Mouse (Mus musculus) lung, embryonic 14.5 days (tissue): ENCODE data around the gene Ankrd36. TPM values are rescaled to one million over a fixed set of nuclear protein-coding genes. Genes with fewer than 3 reads are reported as not detected.
A peak's percentile ranks its signal among the peaks of the same experiment; 100 is the strongest.

Source experiments
- ATAC-seq: fragments of 200-750 bp; cut with Nextera tagmentation; 2 replicates; pipeline ENCODE4 v1.8.0; 2017; ENCODE audit warnings: mild to moderate bottlenecking, moderate TSS enrichment, moderate library complexity; ENCODE audit not compliant: insufficient read depth
- DNase-seq: peaks from one replicate; pipeline ENCODE4 v3.0.0-alpha.2; 2015
- H3K27ac ChIP-seq: fragments of 300-500 bp; sonication (generic); 2 replicates; pipeline ENCODE4 v1.5.1; 2014; ENCODE audit warnings: low read depth, mild to moderate bottlenecking, moderate library complexity
- H3K27me3 ChIP-seq: fragments of 300-500 bp; sonication (generic); 2 replicates; pipeline ENCODE4 v1.6.1; 2014; ENCODE audit warnings: low read length, control low read depth; ENCODE audit not compliant: insufficient read depth
- H3K36me3 ChIP-seq: fragments of 300-500 bp; sonication (generic); 2 replicates; pipeline ENCODE4 v1.6.1; 2014; ENCODE audit warnings: control low read depth; ENCODE audit not compliant: insufficient read depth
- H3K4me1 ChIP-seq: fragments of 300-500 bp; sonication (generic); 2 replicates; pipeline ENCODE4 v1.6.1; 2014; ENCODE audit warnings: antibody characterized with exemption, control low read depth; ENCODE audit not compliant: insufficient read depth
- H3K4me2 ChIP-seq: fragments of 300-500 bp; sonication (generic); 2 replicates; pipeline ENCODE4 v1.6.1; 2014; ENCODE audit warnings: mild to moderate bottlenecking
- H3K4me3 ChIP-seq: fragments of 300-500 bp; sonication (generic); 2 replicates; pipeline ENCODE4 v1.5.1; 2014; ENCODE audit warnings: low read depth, low read length
- H3K9ac ChIP-seq: fragments of 300-500 bp; sonication (generic); 2 replicates; pipeline ENCODE4 v1.6.1; 2014
- H3K9me3 ChIP-seq: fragments of 300-500 bp; sonication (generic); 2 replicates; pipeline ENCODE4 v1.6.1; 2016; ENCODE audit warnings: low read depth, low read length, control low read depth
- CTCF ChIP-seq: IDR thresholded peaks from 2 replicates; pipeline ENCODE4 v1.5.1; 2016; ENCODE audit warnings: antibody characterized with exemption, low read depth
- WGBS: fragments of 180-500 bp; shearing (Covaris S2); extraction: QIAGEN DNeasy Blood & Tissue Kit; methylation state at CpG from one replicate; pipeline ENCODE4 v1.1.7; 2014; 5-methylcytosine and 5-hydroxymethylcytosine counted together
- polyA plus RNA-seq: library from polyadenylated mRNA; unstranded; fragments of >200 nt; fragmentation: Nextera tagmentation; extraction: Ambion mirVana; gene quantifications from 2 replicates; pipeline ENCODE4 v1.2.1, GENCODE M21; 2014

Gene Ankrd36
- polyA plus RNA-seq, 1 experiment from 2014 or later: not detected

DNA sequence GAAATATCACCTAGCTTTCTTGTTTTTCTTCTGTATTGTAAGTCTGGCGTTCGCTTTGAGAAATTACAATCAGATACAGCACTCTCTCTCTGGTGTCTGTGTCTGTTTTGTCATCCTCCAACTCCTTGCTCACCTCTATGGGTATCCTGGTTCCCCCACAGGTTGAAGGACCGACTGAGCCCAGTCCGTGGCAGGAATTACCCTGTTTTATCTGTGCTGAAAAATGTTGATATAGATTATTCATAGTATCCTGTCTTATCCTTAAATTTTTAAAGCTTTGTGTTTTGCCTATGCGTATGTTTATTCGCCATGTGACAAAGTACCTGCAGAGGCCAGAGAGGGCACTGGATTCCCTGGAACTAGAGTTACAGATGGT lies 133.5 kb downstream of the Ankrd36 start:
- no peak for DNase-seq
- peaks cover 23% of the 10 kb centered on the region for H3K36me3 ChIP-seq
- no peaks in the 10 kb centered on the region for H3K27me3 ChIP-seq
- WGBS: 89% methylated on average over 6 of the region's 6 CpGs
- ATAC-seq: no peak
- no peak overlapping the region for H3K27ac ChIP-seq
- no peak for TF ChIP-seq CTCF
- no peak overlapping the region for H3K4me3 ChIP-seq
- H3K9ac ChIP-seq: no peak overlapping the region
- no peaks in the 10 kb centered on the region for H3K4me1 ChIP-seq
- H3K4me2 ChIP-seq: no peak overlapping the region
- H3K9me3 ChIP-seq: no peaks in the 10 kb centered on the region

DNA sequence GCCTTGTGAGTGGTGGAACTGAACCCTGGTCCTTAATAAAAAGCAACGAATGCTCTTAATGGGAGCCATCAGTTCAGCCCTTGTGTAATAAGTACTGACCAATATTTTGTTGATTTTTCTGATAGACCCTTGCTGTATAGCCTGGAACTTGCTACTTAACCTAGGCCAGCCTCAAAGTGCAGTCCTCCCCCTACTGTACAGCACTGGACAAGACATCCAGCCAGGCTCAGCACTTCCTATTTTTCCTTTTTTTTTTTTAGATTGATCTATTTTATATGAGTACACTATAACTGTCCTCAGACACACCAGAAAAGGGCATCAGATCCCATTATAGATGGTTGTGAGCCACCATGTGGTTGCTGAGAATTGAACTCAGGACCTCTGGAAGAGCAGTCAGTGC lies 133.9 kb downstream of the Ankrd36 start:
- no peak for ATAC-seq
- WGBS: 77% methylated on average over 1 of the region's 1 CpGs
- DNase-seq: no peak
- Histone ChIP-seq H3K9ac (no peak overlapping the region), H3K27ac (no peak overlapping the region), H3K4me3 (no peak overlapping the region), H3K4me2 (no peak overlapping the region), H3K36me3 (peaks cover 23% of the 10 kb centered on the region), H3K9me3 (no peaks in the 10 kb centered on the region), H3K4me1 (no peaks in the 10 kb centered on the region), H3K27me3 (no peaks in the 10 kb centered on the region)
- TF ChIP-seq CTCF: no peak

DNA sequence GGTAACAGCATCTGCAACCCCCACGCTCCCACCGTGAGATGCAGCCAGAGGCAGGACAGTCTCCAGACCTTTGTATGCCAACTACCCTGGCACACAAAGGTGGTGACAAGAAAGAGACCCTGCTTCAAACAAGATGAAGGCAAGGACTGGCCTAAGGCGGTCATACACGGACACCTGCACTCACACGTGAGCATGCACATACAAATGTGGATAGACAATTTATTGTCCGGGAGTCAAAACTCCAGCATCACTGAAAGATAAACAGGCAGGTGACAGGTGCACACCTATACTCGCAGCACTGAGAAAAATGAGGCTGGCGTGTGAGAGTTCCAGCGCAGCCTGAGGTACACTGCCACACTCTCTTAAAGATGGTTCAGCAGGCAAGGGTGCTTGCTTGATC lies 136.5 kb downstream of the Ankrd36 start:
- Histone ChIP-seq H3K4me3 (peak overlapping the region; percentile 97; the same call in 1 of the 2 replicates), H3K36me3 (peaks cover 23% of the 10 kb centered on the region), H3K9me3 (no peaks in the 10 kb centered on the region), H3K27ac (no peak overlapping the region), H3K4me2 (peak overlapping the region; percentile 89), H3K4me1 (no peaks in the 10 kb centered on the region), H3K27me3 (no peaks in the 10 kb centered on the region), H3K9ac (no peak overlapping the region; the same call in 1 of the 2 replicates)
- no peak for TF ChIP-seq CTCF
- ATAC-seq: no peak
- 92% methylated on average over 9 of the region's 9 CpGs for WGBS
- DNase-seq: no peak

- Histone ChIP-seq H3K36me3 (peaks cover 23% of the 10 kb centered on the region), H3K27me3 (no peaks in the 10 kb centered on the region), H3K4me3 (peak overlapping the region; percentile 97), H3K27ac (peak overlapping the region; percentile 72; the same call in 1 of the 2 replicates), H3K4me2 (peak overlapping the region; percentile 89), H3K9me3 (no peaks in the 10 kb centered on the region), H3K9ac (peak overlapping the region; percentile 87), H3K4me1 (no peaks in the 10 kb centered on the region)
- peak; percentile 76 for ATAC-seq
- under 1% methylated on average over 39 of the region's 43 CpGs for WGBS
- DNase-seq: peak; percentile 21
- no peak for TF ChIP-seq CTCF
Observed at GRCm38 (mm10) chr11:5706874-5707529, 137.5 kb downstream of the Ankrd36 start.

GRCm38 (mm10) chr11:5707530-5708353 lies 138.3 kb downstream of the Ankrd36 start:
- ATAC-seq: peak; percentile 95
- H3K4me2 ChIP-seq: peak overlapping the region; percentile 89

DNA sequence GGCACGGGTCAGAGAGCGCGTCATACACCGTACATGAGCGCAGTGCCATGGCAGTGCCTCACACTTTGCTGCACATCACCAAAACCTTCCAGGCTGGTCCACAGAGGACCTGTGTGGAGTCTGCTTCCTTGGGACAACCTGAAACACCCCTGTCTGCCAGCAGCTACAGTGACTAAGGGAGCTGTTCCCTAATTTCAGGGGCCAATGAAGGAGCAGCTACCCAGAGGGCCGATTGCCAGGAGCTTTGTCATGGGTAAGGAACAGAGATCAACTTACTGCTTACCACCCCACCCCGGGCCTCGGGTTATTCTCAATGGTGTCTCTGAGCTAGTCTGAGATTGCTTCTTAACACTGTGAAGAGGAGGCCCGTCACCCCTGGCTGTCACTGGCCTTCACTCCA lies 145.7 kb downstream of the Ankrd36 start:
- DNase-seq: no peak
- H3K27me3 ChIP-seq: no peaks in the 10 kb centered on the region

More at GRCm38 (mm10) chr11:5707530-5708353, 138.3 kb downstream of the Ankrd36 start:
- Histone ChIP-seq H3K4me1 (no peaks in the 10 kb centered on the region), H3K9me3 (no peaks in the 10 kb centered on the region), H3K9ac (peak overlapping the region; percentile 87), H3K27ac (peak overlapping the region; percentile 72; the same call in 1 of the 2 replicates), H3K4me3 (peak overlapping the region; percentile 97), H3K36me3 (peaks cover 25% of the 10 kb centered on the region), H3K27me3 (no peaks in the 10 kb centered on the region)
- WGBS: 17% methylated on average over 47 of the region's 50 CpGs
- DNase-seq: peak; percentile 94
- TF ChIP-seq CTCF: no peak

DNA sequence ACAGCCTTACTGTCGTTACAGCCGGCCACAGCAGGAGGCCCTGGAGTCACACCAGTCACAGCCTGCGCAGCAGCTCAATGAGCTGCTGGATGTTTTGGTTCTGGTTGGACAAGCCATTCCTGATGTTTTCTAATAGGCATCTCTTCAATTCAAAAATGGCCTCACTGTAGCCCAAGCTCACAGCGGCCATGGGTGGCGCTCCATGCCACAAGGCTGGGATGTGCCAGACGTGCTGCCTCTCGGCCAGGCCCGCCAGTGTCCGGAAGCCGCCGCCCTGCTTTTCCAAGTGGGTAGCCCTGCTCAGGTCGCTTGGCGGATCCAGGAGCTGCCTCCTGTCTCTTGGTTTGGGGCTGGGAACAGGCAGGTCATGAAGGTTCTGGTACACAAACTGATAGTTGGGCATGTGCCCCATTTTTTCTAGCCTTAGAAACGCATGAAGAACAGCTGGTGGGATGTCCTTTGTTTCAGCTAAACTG lies 146.2 kb downstream of the Ankrd36 start, which contains the start of gene Mrps24:
Gene Mrps24, minus strand, starts transcription at position 51 of the 476 bp plus-strand sequence.
- 79% methylated on average over 14 of the region's 14 CpGs for whole genome bisulfite sequencing
- Histone ChIP-seq H3K9me3 (no peaks in the 10 kb centered on the region), H3K27me3 (no peaks in the 10 kb centered on the region), H3K27ac (no peak within 1 kb of the TSS), H3K4me1 (no peaks in the 10 kb centered on the region), H3K36me3 (peaks cover 44% of the 10 kb centered on the region), H3K4me2 (no peak within 1 kb of the TSS), H3K4me3 (no peak within 1 kb of the TSS), H3K9ac (no peak within 1 kb of the TSS)
- no peak for DNase-seq
- no peak for TF ChIP-seq CTCF
- no peak for ATAC-seq

More for the DNA sequence above, 145.7 kb downstream of the Ankrd36 start:
- no peak overlapping the region for H3K4me2 ChIP-seq
- 88% methylated on average over 9 of the region's 9 CpGs for WGBS
- H3K4me3 ChIP-seq: no peak overlapping the region
- peaks cover 44% of the 10 kb centered on the region for H3K36me3 ChIP-seq
- no peak overlapping the region for H3K9ac ChIP-seq
- no peaks in the 10 kb centered on the region for H3K9me3 ChIP-seq
- ATAC-seq: no peak
- no peak overlapping the region for H3K27ac ChIP-seq
- no peaks in the 10 kb centered on the region for H3K4me1 ChIP-seq
- no peak for TF ChIP-seq CTCF
